In the genomic region with DNA sequence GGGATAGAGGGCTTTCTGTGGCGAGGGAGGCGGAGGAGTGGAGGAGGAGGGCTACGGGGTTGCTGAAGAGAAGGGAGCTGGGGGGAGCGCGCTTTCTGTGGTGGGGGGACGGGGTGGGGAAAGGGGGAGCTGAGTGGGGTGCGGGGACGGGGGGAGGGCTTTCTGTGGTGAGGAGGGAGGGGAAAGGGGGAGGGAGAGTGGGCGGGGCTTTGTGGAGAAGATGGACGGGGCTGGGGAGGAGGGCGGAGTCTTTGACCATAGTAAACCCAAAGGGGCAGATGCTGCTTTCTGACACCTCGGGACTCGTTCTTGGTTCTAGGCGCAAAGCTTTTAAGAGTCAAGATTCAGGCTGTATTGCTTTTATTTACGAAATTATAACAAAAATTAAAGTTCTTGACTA, we compare ENCODE assay signal across 8 mouse cellular contexts. TPM values are rescaled to one million over a fixed set of nuclear protein-coding genes. Genes with fewer than 3 reads are reported as not detected.
DNase-seq lines count a peak whose midpoint lies in the region; ATAC-seq lines count a peak whose summit lies in the region.

No protein-coding gene starts in this region.

- H3K9ac ChIP-seq in forebrain, embryonic 14.5 days (ENCODE audit: low read length): peak overlapping the region; percentile 79
- peak overlapping the region; percentile 78 for H3K9ac ChIP-seq in hindbrain, embryonic 15.5 days
- peak overlapping the region; percentile 86 for H3K9ac ChIP-seq in limb, embryonic 13.5 days
- H3K9ac ChIP-seq in midbrain, embryonic 14.5 days (replicated peaks; ENCODE audit: low read length): peak overlapping the region; percentile 72
- H3K9ac ChIP-seq in stomach, embryonic 16.5 days (ENCODE audit: low read length): peak overlapping the region; percentile 91

- H3K9me3 ChIP-seq in forebrain, embryonic 14.5 days (replicated peaks; ENCODE audit: control insufficient read depth, low read length): no peaks in the 10 kb centered on the region
- H3K9me3 ChIP-seq in hindbrain, embryonic 15.5 days: no peaks in the 10 kb centered on the region
- no peaks in the 10 kb centered on the region for H3K9me3 ChIP-seq in limb, embryonic 13.5 days
- no peaks in the 10 kb centered on the region for H3K9me3 ChIP-seq in midbrain, embryonic 14.5 days (ENCODE audit: control insufficient read depth, low read length)
- no peaks in the 10 kb centered on the region for H3K9me3 ChIP-seq in stomach, embryonic 16.5 days (replicated peaks; ENCODE audit: control insufficient read depth, low read length)

- no peaks in the 10 kb centered on the region for H3K4me1 ChIP-seq in forebrain, embryonic 14.5 days (ENCODE audit: control insufficient read depth, insufficient read depth, low read length)
- peaks cover 15% of the 10 kb centered on the region for H3K4me1 ChIP-seq in hindbrain, embryonic 15.5 days (replicated peaks)
- peaks cover 42% of the 10 kb centered on the region for H3K4me1 ChIP-seq in limb, embryonic 13.5 days
- no peaks in the 10 kb centered on the region for H3K4me1 ChIP-seq in midbrain, embryonic 14.5 days (ENCODE audit: control insufficient read depth, insufficient read depth, low read length)
- H3K4me1 ChIP-seq in stomach, embryonic 16.5 days (ENCODE audit: control insufficient read depth, insufficient read depth, low read length): peaks cover 14% of the 10 kb centered on the region

- H3K4me2 ChIP-seq in forebrain, embryonic 14.5 days (ENCODE audit: low read length): peak overlapping the region; percentile 54
- peak overlapping the region; percentile 58 for H3K4me2 ChIP-seq in hindbrain, embryonic 15.5 days
- H3K4me2 ChIP-seq in limb, embryonic 13.5 days (replicated peaks): peak overlapping the region; percentile 62
- peak overlapping the region; percentile 60 for H3K4me2 ChIP-seq in midbrain, embryonic 14.5 days (ENCODE audit: low read length)
- H3K4me2 ChIP-seq in stomach, embryonic 16.5 days (ENCODE audit: low read depth, low read length): peak overlapping the region; percentile 68

- H3K27me3 ChIP-seq in forebrain, embryonic 14.5 days (replicated peaks; ENCODE audit: control insufficient read depth, insufficient read depth, low read length): no peaks in the 10 kb centered on the region
- no peaks in the 10 kb centered on the region for H3K27me3 ChIP-seq in hindbrain, embryonic 15.5 days
- H3K27me3 ChIP-seq in limb, embryonic 13.5 days: no peaks in the 10 kb centered on the region
- H3K27me3 ChIP-seq in midbrain, embryonic 14.5 days (ENCODE audit: control insufficient read depth, insufficient read depth, low read length): no peaks in the 10 kb centered on the region
- no peaks in the 10 kb centered on the region for H3K27me3 ChIP-seq in stomach, embryonic 16.5 days (ENCODE audit: control insufficient read depth, insufficient read depth, low read length)

- peak; percentile 18; the same call in 1 of the 2 replicates for ATAC-seq in forebrain, embryonic 14.5 days
- ATAC-seq in hindbrain, embryonic 15.5 days (ENCODE audit: low FRiP score, low read depth): peak; percentile 5; the same call in 1 of the 2 replicates
- ATAC-seq in limb, embryonic 13.5 days (ENCODE audit: low FRiP score, low read depth): no peak
- ATAC-seq in midbrain, embryonic 14.5 days (ENCODE audit: low FRiP score, low TSS enrichment): 0 out of 2 replicates have a peak, but pooled peaks have one; percentile 29
- ATAC-seq in stomach, embryonic 16.5 days (ENCODE audit: insufficient read depth, low FRiP score): no peak

- peak overlapping the region; percentile 79 for H3K4me3 ChIP-seq in forebrain, embryonic 14.5 days (ENCODE audit: low read depth, low read length)
- H3K4me3 ChIP-seq in hindbrain, embryonic 15.5 days: peak overlapping the region; percentile 90
- peak overlapping the region; percentile 79 for H3K4me3 ChIP-seq in limb, embryonic 13.5 days
- peak overlapping the region; percentile 71 for H3K4me3 ChIP-seq in midbrain, embryonic 14.5 days (replicated peaks; ENCODE audit: low read depth, low read length)
- peak overlapping the region; percentile 92 for H3K4me3 ChIP-seq in stomach, embryonic 16.5 days (replicated peaks; ENCODE audit: low read length)

- 1% methylated on average over 13 of the region's 15 CpGs for WGBS in forebrain, embryonic 14.5 days
- 5% methylated on average over 13 of the region's 15 CpGs for WGBS in hindbrain, embryonic 15.5 days
- WGBS in limb, embryonic 13.5 days: 4% methylated on average over 14 of the region's 15 CpGs
- 4% methylated on average over 14 of the region's 15 CpGs for WGBS in midbrain, embryonic 14.5 days
- 2% methylated on average over 12 of the region's 15 CpGs for WGBS in stomach, embryonic 16.5 days

- peak overlapping the region; percentile 95 for H3K27ac ChIP-seq in forebrain, embryonic 14.5 days (ENCODE audit: low read depth, low read length)
- peak overlapping the region; percentile 92 for H3K27ac ChIP-seq in hindbrain, embryonic 15.5 days (replicated peaks)
- H3K27ac ChIP-seq in limb, embryonic 13.5 days: peak overlapping the region; percentile 94
- peak overlapping the region; percentile 96 for H3K27ac ChIP-seq in midbrain, embryonic 14.5 days (replicated peaks; ENCODE audit: low read depth, low read length)
- H3K27ac ChIP-seq in stomach, embryonic 16.5 days (ENCODE audit: low read length): peak overlapping the region; percentile 98

- DNase-seq in right cerebral cortex, adult 18-20 months: peak; percentile 55
- no peak for DNase-seq in right cerebral cortex, postnatal 25 days
- peak; percentile 58 for DNase-seq in c-Kit-negative CD71-positive TER-119-positive erythroid progenitor cells, embryonic 14.5 days (ENCODE audit: low read depth, low spot score)
- peak; percentile 85 for DNase-seq in forebrain, embryonic 14.5 days (ENCODE audit: low spot score)
- DNase-seq in midbrain, embryonic 14.5 days: peak; percentile 87

- H3K36me3 ChIP-seq in forebrain, embryonic 14.5 days (ENCODE audit: control insufficient read depth, insufficient read depth, low read length): peaks cover 39% of the 10 kb centered on the region
- peaks cover 36% of the 10 kb centered on the region for H3K36me3 ChIP-seq in hindbrain, embryonic 15.5 days
- peaks cover 39% of the 10 kb centered on the region for H3K36me3 ChIP-seq in limb, embryonic 13.5 days
- peaks cover 39% of the 10 kb centered on the region for H3K36me3 ChIP-seq in midbrain, embryonic 14.5 days (ENCODE audit: control insufficient read depth, insufficient read depth, low read length)
- peaks cover 18% of the 10 kb centered on the region for H3K36me3 ChIP-seq in stomach, embryonic 16.5 days (ENCODE audit: control insufficient read depth, insufficient read depth, low read length)

RNA-seq across cellular contexts. Expression of a gene that starts 0.4 kb away (rescaled TPM):
- polyA plus RNA-seq in forebrain, embryonic 14.5 days (2014; fragmentation: Nextera tagmentation; extraction: Ambion mirVana): 206 and 212 TPM in 2 replicates
- polyA plus RNA-seq in hindbrain, embryonic 15.5 days (2015; fragmentation: Nextera tagmentation; extraction: Ambion mirVana): 153 and 157 TPM in 2 replicates
- polyA plus RNA-seq in limb, embryonic 13.5 days (2015; fragmentation: Nextera tagmentation; extraction: Ambion mirVana): 282 and 301 TPM in 2 replicates
- polyA plus RNA-seq in midbrain, embryonic 14.5 days (2014; fragmentation: Nextera tagmentation; extraction: Ambion mirVana): 168 and 176 TPM in 2 replicates
- 290 and 293 TPM in 2 replicates for polyA plus RNA-seq in stomach, embryonic 16.5 days (2015; fragmentation: Nextera tagmentation; extraction: Ambion mirVana)

RNA-seq across cellular contexts. Expression of a gene that starts 40.0 kb away (rescaled TPM):
- polyA plus RNA-seq in forebrain, embryonic 14.5 days (2014; fragmentation: Nextera tagmentation; extraction: Ambion mirVana): 0.12 and 0.15 TPM in 2 replicates
- polyA plus RNA-seq in hindbrain, embryonic 15.5 days (2015; fragmentation: Nextera tagmentation; extraction: Ambion mirVana): 0.13 and 0.24 TPM in 2 replicates
- polyA plus RNA-seq in limb, embryonic 13.5 days (2015; fragmentation: Nextera tagmentation; extraction: Ambion mirVana): 10.2 and 12.4 TPM in 2 replicates
- 0.09 and 0.29 TPM in 2 replicates for polyA plus RNA-seq in midbrain, embryonic 14.5 days (2014; fragmentation: Nextera tagmentation; extraction: Ambion mirVana)
- 12.8 and 16.0 TPM in 2 replicates for polyA plus RNA-seq in stomach, embryonic 16.5 days (2015; fragmentation: Nextera tagmentation; extraction: Ambion mirVana)

Comparison
In these comparisons a context has a peak if more than half of its experiments do, and no peak if none do; other contexts are left out.
1. ATAC-seq: peak in forebrain, embryonic 14.5 days (single experiment), hindbrain, embryonic 15.5 days (single experiment) and midbrain, embryonic 14.5 days (single experiment); none in limb, embryonic 13.5 days (single experiment) and stomach, embryonic 16.5 days (single experiment).
2. Peak in every context shown above with its lines, with median percentiles within 50 percentile points of each other: H3K27ac ChIP-seq, H3K4me2 ChIP-seq, H3K4me3 ChIP-seq and H3K9ac ChIP-seq.